Mouse (Mus musculus): ENCODE results near the gene Mob3a. TPM values are rescaled to one million over a fixed set of nuclear protein-coding genes. Genes with fewer than 3 reads are reported as not detected.

Gene Mob3a
- 59.4 and 61.5 TPM in 2 replicates for polyA plus RNA-seq (2016; fragmentation: Nextera tagmentation; extraction: Ambion mirVana)

GRCm38 (mm10) chr10:80701721-80702535, at the start of gene Mob3a, which contains the start of gene Izumo4:
Mob3a (minus strand) TSS chr10:80701977.
Izumo4 (plus strand) TSS chr10:80702184.
- H3K27me3 ChIP-seq (replicated peaks) = no peaks in the 10 kb centered on the region
- H3K4me3 ChIP-seq = peak within 1 kb of the TSS; percentile 67
- peak; percentile 96 for ATAC-seq (ENCODE audit: low FRiP score, low read depth)
- peaks cover 15% of the 10 kb centered on the region for H3K36me3 ChIP-seq
- peak within 1 kb of the TSS; percentile 69 for H3K9ac ChIP-seq
- H3K4me2 ChIP-seq (replicated peaks) = peak within 1 kb of the TSS; percentile 83
- peaks cover 30% of the 10 kb centered on the region for H3K4me1 ChIP-seq
- peak within 1 kb of the TSS; percentile 72 for H3K27ac ChIP-seq
- under 1% methylated on average over 59 of the region's 59 CpGs for WGBS
- H3K9me3 ChIP-seq = no peaks in the 10 kb centered on the region

GRCm38 (mm10) chr10:80751188-80751832, 49.5 kb upstream of the Mob3a start:
- no peak overlapping the region for H3K9ac ChIP-seq

GRCm38 (mm10) chr10:80748609-80749008, 46.8 kb upstream of the Mob3a start:
- Histone ChIP-seq H3K27me3 (replicated peaks) (no peaks in the 10 kb centered on the region), H3K36me3 (no peaks in the 10 kb centered on the region), H3K4me1 (peaks cover 11% of the 10 kb centered on the region), H3K4me2 (replicated peaks) (no peak overlapping the region), H3K27ac (no peak overlapping the region), H3K9me3 (no peaks in the 10 kb centered on the region), H3K9ac (no peak overlapping the region), H3K4me3 (no peak overlapping the region)
- no peak for ATAC-seq (ENCODE audit: low FRiP score, low read depth)
- 12% methylated on average over 6 of the region's 6 CpGs for WGBS

More at GRCm38 (mm10) chr10:80751188-80751832, 49.5 kb upstream of the Mob3a start:
- Histone ChIP-seq H3K27me3 (replicated peaks) (no peaks in the 10 kb centered on the region), H3K27ac (no peak overlapping the region), H3K4me3 (no peak overlapping the region), H3K4me1 (peaks cover 17% of the 10 kb centered on the region), H3K4me2 (replicated peaks) (peak overlapping the region; percentile 48), H3K9me3 (no peaks in the 10 kb centered on the region), H3K36me3 (no peaks in the 10 kb centered on the region)
- no peak for ATAC-seq (ENCODE audit: low FRiP score, low read depth)
- 15% methylated on average over 16 of the region's 16 CpGs for WGBS

GRCm38 (mm10) chr10:80747410-80747809, 45.6 kb upstream of the Mob3a start:
- no peak overlapping the region for H3K4me3 ChIP-seq

GRCm38 (mm10) chr10:80744262-80744661, 42.5 kb upstream of the Mob3a start:
- Histone ChIP-seq H3K4me3 (no peak overlapping the region), H3K27me3 (replicated peaks) (no peaks in the 10 kb centered on the region), H3K4me1 (peaks cover 21% of the 10 kb centered on the region), H3K9ac (no peak overlapping the region), H3K4me2 (replicated peaks) (no peak overlapping the region), H3K36me3 (no peaks in the 10 kb centered on the region), H3K27ac (no peak overlapping the region), H3K9me3 (no peaks in the 10 kb centered on the region)
- ATAC-seq (ENCODE audit: low FRiP score, low read depth) = no peak
- 35% methylated on average over 5 of the region's 5 CpGs for WGBS

More at GRCm38 (mm10) chr10:80747410-80747809, 45.6 kb upstream of the Mob3a start:
- Histone ChIP-seq H3K9ac (no peak overlapping the region), H3K27ac (no peak overlapping the region), H3K4me1 (peaks cover 9% of the 10 kb centered on the region), H3K27me3 (replicated peaks) (no peaks in the 10 kb centered on the region), H3K9me3 (no peaks in the 10 kb centered on the region), H3K4me2 (replicated peaks) (no peak overlapping the region), H3K36me3 (no peaks in the 10 kb centered on the region)
- WGBS = 26% methylated on average over 3 of the region's 3 CpGs
- ATAC-seq (ENCODE audit: low FRiP score, low read depth) = no peak

- peak; percentile 99 for ATAC-seq (ENCODE audit: low FRiP score, low read depth)
- Histone ChIP-seq H3K4me2 (replicated peaks) (peak within 1 kb of the TSS; percentile 98), H3K27ac (peak within 1 kb of the TSS; percentile 64; the same call in 1 of the 2 replicates), H3K9me3 (no peaks in the 10 kb centered on the region), H3K36me3 (peaks cover 4% of the 10 kb centered on the region; the same call in 1 of the 2 replicates), H3K4me3 (peak within 1 kb of the TSS; percentile 99), H3K4me1 (peaks cover 21% of the 10 kb centered on the region), H3K9ac (peak within 1 kb of the TSS; percentile 96), H3K27me3 (replicated peaks) (no peaks in the 10 kb centered on the region)
- WGBS = 3% methylated on average over 25 of the region's 25 CpGs
Measured at GRCm38 (mm10) chr10:80742180-80742978, 40.6 kb upstream of the Mob3a start, which contains the start of gene Ap3d1. Ap3d1 (minus strand) TSS chr10:80742264.

- peak overlapping the region; percentile 64; the same call in 1 of the 2 replicates for H3K27ac ChIP-seq
- H3K9me3 ChIP-seq = no peaks in the 10 kb centered on the region
- peak overlapping the region; percentile 99 for H3K4me3 ChIP-seq
- no peak; the same call in 1 of the 2 replicates for ATAC-seq (ENCODE audit: low FRiP score, low read depth)
- no peaks in the 10 kb centered on the region for H3K27me3 ChIP-seq (replicated peaks)
- peak overlapping the region; percentile 96 for H3K9ac ChIP-seq
- peaks cover 21% of the 10 kb centered on the region for H3K4me1 ChIP-seq
- under 1% methylated on average over 46 of the region's 46 CpGs for whole genome bisulfite sequencing
- H3K36me3 ChIP-seq = peaks cover 4% of the 10 kb centered on the region; the same call in 1 of the 2 replicates
- peak overlapping the region; percentile 98 for H3K4me2 ChIP-seq (replicated peaks)
Measured at GRCm38 (mm10) chr10:80741634-80742179, 39.9 kb upstream of the Mob3a start.

GRCm38 (mm10) chr10:80741146-80741545, 39.4 kb upstream of the Mob3a start:
- Histone ChIP-seq H3K9ac (peak overlapping the region; percentile 96), H3K27ac (no peak overlapping the region), H3K27me3 (replicated peaks) (no peaks in the 10 kb centered on the region), H3K9me3 (no peaks in the 10 kb centered on the region), H3K4me3 (peak overlapping the region; percentile 99), H3K36me3 (peaks cover 7% of the 10 kb centered on the region; the same call in 1 of the 2 replicates), H3K4me1 (peaks cover 21% of the 10 kb centered on the region), H3K4me2 (replicated peaks) (peak overlapping the region; percentile 98)
- 43% methylated on average over 5 of the region's 5 CpGs for WGBS
- ATAC-seq (ENCODE audit: low FRiP score, low read depth) = no peak

- ATAC-seq (ENCODE audit: low FRiP score, low read depth) = no peak
- Histone ChIP-seq H3K9me3 (no peaks in the 10 kb centered on the region), H3K27ac (no peak overlapping the region), H3K4me2 (replicated peaks) (no peak overlapping the region), H3K36me3 (peaks cover 19% of the 10 kb centered on the region; the same call in 1 of the 2 replicates), H3K4me3 (no peak overlapping the region), H3K27me3 (replicated peaks) (no peaks in the 10 kb centered on the region), H3K4me1 (peaks cover 21% of the 10 kb centered on the region), H3K9ac (no peak overlapping the region)
- 68% methylated on average over 1 of the region's 1 CpGs for WGBS
Measured at GRCm38 (mm10) chr10:80738657-80739056, 36.9 kb upstream of the Mob3a start.

- no peak for ATAC-seq (ENCODE audit: low FRiP score, low read depth)
- Histone ChIP-seq H3K27me3 (replicated peaks) (no peaks in the 10 kb centered on the region), H3K9ac (no peak overlapping the region), H3K36me3 (peaks cover 34% of the 10 kb centered on the region), H3K9me3 (no peaks in the 10 kb centered on the region), H3K4me3 (no peak overlapping the region), H3K4me2 (replicated peaks) (no peak overlapping the region), H3K27ac (no peak overlapping the region), H3K4me1 (peaks cover 21% of the 10 kb centered on the region)
- whole genome bisulfite sequencing = 84% methylated on average over 5 of the region's 5 CpGs
Measured at GRCm38 (mm10) chr10:80736731-80737130, 35.0 kb upstream of the Mob3a start.

- WGBS = 95% methylated on average over 6 of the region's 6 CpGs
- no peak overlapping the region for H3K27ac ChIP-seq
- H3K27me3 ChIP-seq (replicated peaks) = no peaks in the 10 kb centered on the region
- peaks cover 68% of the 10 kb centered on the region for H3K36me3 ChIP-seq
- ATAC-seq (ENCODE audit: low FRiP score, low read depth) = no peak
- H3K4me2 ChIP-seq (replicated peaks) = no peak overlapping the region
- H3K4me1 ChIP-seq = no peaks in the 10 kb centered on the region
- no peak overlapping the region for H3K9ac ChIP-seq
- no peaks in the 10 kb centered on the region for H3K9me3 ChIP-seq
- no peak overlapping the region for H3K4me3 ChIP-seq
Measured at GRCm38 (mm10) chr10:80732611-80733101, 30.9 kb upstream of the Mob3a start.
